Mouse (Mus musculus) CH12.LX (cell line): ENCODE results near the gene Kif5c. TPM values are rescaled to one million over a fixed set of nuclear protein-coding genes. Genes with fewer than 3 reads are reported as not detected.

Experiments
- DNase-seq: peaks from one replicate; pipeline ENCODE4 v3.0.0-alpha.2; 2013; ENCODE audit errors: extremely low read depth
- H3K27ac ChIP-seq: 2 replicates; pipeline ENCODE4 v1.5.1; 2012; ENCODE audit warnings: low read depth, mild to moderate bottlenecking, control low read depth, moderate library complexity; ENCODE audit not compliant: insufficient read depth
- H3K27me3 ChIP-seq: replicated peaks from 2 replicates; pipeline ENCODE3; 2012; ENCODE audit warnings: inconsistent platforms
- H3K36me3 ChIP-seq, 2 experiments: replicated peaks in 1 of 2; 2 replicates each; pipeline versions ENCODE3 to v1.6.1; 2012; ENCODE audit warnings: inconsistent platforms in 1 of 2, low read length in 1 of 2, mild to moderate bottlenecking in 1 of 2, mixed read lengths in 1 of 2, moderate library complexity in 1 of 2; ENCODE audit not compliant: control insufficient read depth in 1 of 2, insufficient read depth in 1 of 2
- H3K4me1 ChIP-seq, 2 experiments: 2 replicates each; pipeline ENCODE4 v1.6.1; 2012; ENCODE audit warnings: inconsistent platforms in 1 of 2, moderate library complexity in 1 of 2; ENCODE audit not compliant: insufficient read depth in 2 of 2, control insufficient read depth in 1 of 2
- H3K4me2 ChIP-seq: 2 replicates; pipeline ENCODE4 v1.6.1; 2012; ENCODE audit warnings: low read depth, mild to moderate bottlenecking, control low read depth; ENCODE audit not compliant: poor library complexity, insufficient read depth, severe bottlenecking
- H3K4me3 ChIP-seq, 3 experiments: fragments of 150-350 bp in 1 of 3; sonication (generic) in 1 of 3; replicated peaks in 1 of 3; 2 replicates each; pipeline versions ENCODE3 to v1.5.1; 2011 to 2012; ENCODE audit warnings: low read depth in 2 of 3, low read length in 2 of 3, mild to moderate bottlenecking in 2 of 3, moderate library complexity in 2 of 3, control low read depth in 1 of 3, improper control_type of control experiment in 1 of 3, inconsistent platforms in 1 of 3, mixed read lengths in 1 of 3; ENCODE audit not compliant: poor library complexity in 1 of 3
- H3K79me2 ChIP-seq: replicated peaks from 2 replicates; pipeline ENCODE4 v1.6.1; 2012; ENCODE audit warnings: mild to moderate bottlenecking, moderate library complexity; ENCODE audit not compliant: control insufficient read depth, poor library complexity, insufficient read depth, severe bottlenecking; ENCODE audit errors: extremely low read depth
- H3K9ac ChIP-seq: 2 replicates; pipeline ENCODE4 v1.6.1; 2012; ENCODE audit warnings: low read depth, mild to moderate bottlenecking, control low read depth, moderate library complexity; ENCODE audit not compliant: insufficient read depth
- H3K9me3 ChIP-seq: replicated peaks from 2 replicates; pipeline ENCODE3; 2012; ENCODE audit warnings: low read length, inconsistent platforms, mixed read lengths
- CHD2 ChIP-seq: IDR thresholded peaks from 2 replicates; pipeline ENCODE4 v1.6.1; 2011; ENCODE audit warnings: low read length, improper control_type of control experiment
- CTCF ChIP-seq, 2 experiments: IDR thresholded peaks in 1 of 2; conservative IDR thresholded peaks in 1 of 2; 2 replicates each; pipeline ENCODE4 v1.5.1; 2011 to 2012; ENCODE audit warnings: low read depth in 2 of 2, low read length in 2 of 2, improper control_type of control experiment in 1 of 2, inconsistent platforms in 1 of 2, mild to moderate bottlenecking in 1 of 2, moderate library complexity in 1 of 2
- GABPA ChIP-seq: IDR thresholded peaks from 2 replicates; pipeline ENCODE4 v1.6.1; 2012; ENCODE audit warnings: low read depth, low read length, improper control_type of control experiment, inconsistent platforms; ENCODE audit not compliant: insufficient replicate concordance
- HCFC1 ChIP-seq: IDR thresholded peaks from 2 replicates; pipeline ENCODE4 v1.6.1; 2012; ENCODE audit warnings: low read depth, mild to moderate bottlenecking, inconsistent platforms, low read length, improper control_type of control experiment
- IRF4 ChIP-seq: IDR thresholded peaks from 2 replicates; pipeline ENCODE4 v1.6.1; 2014; ENCODE audit warnings: low read depth, mild to moderate bottlenecking, inconsistent platforms, low read length, improper control_type of control experiment
- JUN ChIP-seq: IDR thresholded peaks from 2 replicates; pipeline ENCODE4 v1.6.1; 2011; ENCODE audit warnings: low read depth, mild to moderate bottlenecking, low read length, improper control_type of control experiment, moderate library complexity; ENCODE audit not compliant: insufficient read depth
- MYC ChIP-seq: IDR thresholded peaks from 2 replicates; pipeline ENCODE4 v1.6.1; 2011; ENCODE audit warnings: low read depth, mild to moderate bottlenecking, improper control_type of control experiment, low read length
- NELFE ChIP-seq: IDR thresholded peaks from 2 replicates; pipeline ENCODE4 v1.6.1; 2011; ENCODE audit warnings: low read depth, low read length, improper control_type of control experiment
- NRF1 ChIP-seq: IDR thresholded peaks from 2 replicates; pipeline ENCODE4 v1.6.1; 2014; ENCODE audit warnings: low read depth, mild to moderate bottlenecking, inconsistent platforms, low read length, improper control_type of control experiment, moderate library complexity
- RAD21 ChIP-seq: IDR thresholded peaks from 2 replicates; pipeline ENCODE4 v1.6.1; 2011; ENCODE audit warnings: low read depth, mild to moderate bottlenecking, low read length, improper control_type of control experiment, moderate library complexity
- RCOR1 ChIP-seq: conservative IDR thresholded peaks from 2 replicates; pipeline ENCODE4 v1.6.1; 2012; ENCODE audit warnings: low read depth, mild to moderate bottlenecking, inconsistent platforms, low read length, improper control_type of control experiment
- SIN3A ChIP-seq: IDR thresholded peaks from 2 replicates; pipeline ENCODE4 v1.6.1; 2012; ENCODE audit warnings: low read length, improper control_type of control experiment, inconsistent platforms
- TBP ChIP-seq: conservative IDR thresholded peaks from 2 replicates; pipeline ENCODE4 v1.6.1; 2011; ENCODE audit warnings: low read depth, low read length, improper control_type of control experiment
- TCF12 ChIP-seq: IDR thresholded peaks from 2 replicates; pipeline ENCODE4 v1.6.1; 2014; ENCODE audit warnings: low read depth, mild to moderate bottlenecking, inconsistent platforms, low read length, improper control_type of control experiment
- USF2 ChIP-seq: conservative IDR thresholded peaks from 2 replicates; pipeline ENCODE4 v1.6.1; 2011; ENCODE audit warnings: low read depth, low read length, improper control_type of control experiment
- ZC3H11A ChIP-seq: IDR thresholded peaks from 2 replicates; pipeline ENCODE4 v1.6.1; 2012; ENCODE audit warnings: low read depth, mild to moderate bottlenecking, inconsistent platforms, low read length, improper control_type of control experiment
- ZKSCAN1 ChIP-seq: IDR thresholded peaks from 2 replicates; pipeline ENCODE4 v1.6.1; 2012; ENCODE audit warnings: low read depth, inconsistent platforms, low read length, improper control_type of control experiment, borderline replicate concordance
- ZMIZ1 ChIP-seq: IDR thresholded peaks from 2 replicates; pipeline ENCODE4 v1.6.1; 2012; ENCODE audit warnings: low read depth, mild to moderate bottlenecking, inconsistent platforms, low read length, improper control_type of control experiment
- ZNF384 ChIP-seq: IDR thresholded peaks from 2 replicates; pipeline ENCODE4 v1.6.1; 2012; ENCODE audit warnings: low read depth, low read length, improper control_type of control experiment, inconsistent platforms
- dilution Hi-C: fragments of 300-500 bp; cut with MboI; formaldehyde crosslinking; loops from 2 replicates; pipeline ENCODE4 v1.14.3; 2020; ENCODE audit warnings: low sequenced_read_pairs; ENCODE audit not compliant: extremely low pct_unique_long_range_greater_than_20kb, extremely low pct_ligation_motif_present
- in situ Hi-C: fragments of 300-500 bp; cut with MboI; formaldehyde crosslinking; loops from 3 replicates; pipeline ENCODE4 v1.14.3; 2019; ENCODE audit warnings: low sequenced_read_pairs, low pct_ligation_motif_present, low pct_unique_long_range_greater_than_20kb, mixed read lengths
- polyA plus RNA-seq: library from polyadenylated mRNA; unstranded; fragments of >175 nt; gene quantifications from 2 replicates; pipeline ENCODE4 v1.2.1, GENCODE M21; 2012; ENCODE audit warnings: low read depth; ENCODE audit not compliant: insufficient read length
- total RNA-seq, 2 experiments: library from RNA; depleted of rRNA; stranded (reverse); fragments of 300-350 nt in 1 of 2; fragments of >200 nt in 1 of 2; gene quantifications; 2 replicates each; pipeline ENCODE4 v1.2.3; 2012 to 2014

Gene Kif5c
- total and polyA plus RNA-seq, 3 experiments = 3.0 to 3.5 (median 3.1) TPM

DNA sequence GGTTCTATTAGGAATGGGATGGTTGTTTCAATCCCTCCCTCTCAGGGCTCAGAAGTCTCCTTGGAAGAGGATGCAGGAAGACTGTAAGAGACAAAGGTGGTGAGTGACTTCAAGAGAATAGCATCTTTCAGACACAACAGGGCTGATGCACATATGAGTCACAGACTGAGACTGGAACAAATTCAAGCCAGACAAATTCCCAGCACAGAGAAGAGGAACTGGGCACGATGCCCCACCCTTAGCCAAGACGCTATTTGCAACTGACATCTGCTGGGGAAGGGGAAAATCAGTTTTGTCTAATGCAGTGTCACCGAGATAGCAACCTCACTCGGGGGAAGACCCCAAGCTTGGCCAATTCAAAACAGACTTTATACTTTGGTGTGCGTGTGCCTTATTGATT, 9.5 kb upstream of the Kif5c start:
- H3K27ac ChIP-seq = no peak overlapping the region
- H3K4me3 ChIP-seq = no peak overlapping the region
- no peaks in the 10 kb centered on the region for H3K27me3 ChIP-seq
- peaks cover 3% of the 10 kb centered on the region for H3K9me3 ChIP-seq
- no peaks in the 10 kb centered on the region for H3K79me2 ChIP-seq
- H3K4me2 ChIP-seq = peak overlapping the region; percentile 3; the same call in 1 of the 2 replicates
- dilution Hi-C loops = no loop called here
- H3K9ac ChIP-seq = no peak overlapping the region
- peaks cover 7 to 17% of the 10 kb centered on the region in 2 experiments; a peak in 3 of 4 replicates for H3K4me1 ChIP-seq
- no peaks in the 10 kb centered on the region for H3K36me3 ChIP-seq
- DNase-seq = peak; percentile 57
- TF ChIP-seq IRF4 (peak; percentile 61), ZC3H11A (no peak)
- in situ Hi-C loops = no loop called here

DNA sequence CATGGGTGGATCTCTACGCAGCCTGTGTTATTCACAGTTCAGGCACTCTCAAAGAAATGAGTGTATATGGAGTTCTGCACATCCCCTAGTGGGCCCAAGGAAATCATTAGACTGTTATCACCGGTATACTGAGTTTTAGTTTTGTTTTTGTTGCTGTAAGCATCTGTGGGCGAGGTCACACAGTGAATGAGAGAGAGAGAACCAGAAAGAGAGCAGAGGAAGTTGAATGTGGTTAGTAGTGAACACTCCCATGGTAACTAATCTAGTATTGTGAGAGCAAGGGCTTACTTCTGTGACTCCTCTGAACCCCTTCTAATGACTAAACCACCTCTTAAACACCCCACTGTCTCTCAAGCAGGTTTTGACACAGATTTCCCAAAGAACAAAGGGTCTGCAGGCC, 2.3 kb upstream of the Kif5c start:
- DNase-seq = no peak
- Histone ChIP-seq H3K27ac (no peak overlapping the region), H3K4me3 (no peak overlapping the region), H3K79me2 (no peaks in the 10 kb centered on the region), H3K9ac (no peak overlapping the region), H3K4me1 (peaks cover 4% of the 10 kb centered on the region in 2 experiments; a peak in 2 of 4 replicates), H3K9me3 (peaks cover 3% of the 10 kb centered on the region), H3K4me2 (no peak overlapping the region), H3K36me3 (no peaks in the 10 kb centered on the region), H3K27me3 (no peaks in the 10 kb centered on the region)
- dilution Hi-C loops = no loop called here
- no peak for TF ChIP-seq HCFC1
- TF ChIP-seq SIN3A = no peak
- TF ChIP-seq MYC = no peak
- no peak for TF ChIP-seq ZNF384
- no peak for TF ChIP-seq CHD2
- no peak for TF ChIP-seq CTCF (conservative IDR thresholded peaks at IDR 0.05 in 1 of 2, IDR thresholded peaks at IDR 0.05 in 1 of 2; ENCODE audit: low read depth in 2 of 2, low read length in 2 of 2)
- in situ Hi-C loops = no loop called here

DNA sequence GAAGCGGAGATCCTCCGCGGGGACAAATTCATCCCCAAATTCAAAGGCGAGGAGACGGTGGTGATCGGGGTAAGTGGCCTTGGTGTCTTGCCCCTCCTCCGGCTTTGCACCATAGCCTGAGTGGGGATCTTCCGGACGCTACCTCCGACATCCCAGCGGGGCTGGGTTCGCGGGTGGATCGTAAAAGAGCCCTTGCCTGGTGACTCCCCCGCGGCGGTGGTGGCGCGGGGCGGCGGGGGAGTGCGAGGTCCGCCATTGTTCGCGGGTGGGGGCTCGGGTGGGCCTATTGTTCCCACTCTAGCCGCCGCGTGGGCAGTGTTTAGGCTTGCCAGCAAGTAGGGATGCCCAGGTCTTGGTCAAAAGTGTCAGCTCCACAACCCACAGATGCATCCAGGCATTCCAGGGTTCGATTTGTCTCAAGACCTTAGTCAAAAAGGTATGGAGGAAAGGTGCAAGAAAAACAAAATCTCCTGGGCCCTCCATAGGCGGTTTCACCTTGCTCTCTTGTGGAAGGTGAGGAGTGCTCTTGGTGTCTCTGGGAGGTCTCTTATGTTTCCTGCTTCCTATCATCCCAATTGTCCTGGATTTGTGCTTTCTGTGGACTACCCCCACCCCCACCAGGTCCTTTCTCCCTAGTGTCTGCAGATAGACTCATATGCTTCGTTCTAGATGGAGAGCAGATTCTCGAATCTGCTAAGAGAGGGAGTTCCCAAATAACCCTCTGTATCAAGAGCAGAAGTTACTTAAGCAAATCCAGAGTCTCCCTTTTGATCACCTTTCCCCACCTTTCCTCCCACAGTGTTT, 823 bp downstream of the Kif5c start:
- H3K9me3 ChIP-seq = peaks cover 3% of the 10 kb centered on the region
- no peak for DNase-seq
- in situ Hi-C loops (no loop called here), dilution Hi-C loops (no loop called here)
- H3K4me1 ChIP-seq = peaks cover 4% of the 10 kb centered on the region in 2 experiments; a peak in 2 of 4 replicates
- no peaks in the 10 kb centered on the region for H3K36me3 ChIP-seq
- TF ChIP-seq ZMIZ1 (no peak), ZKSCAN1 (no peak), JUN (no peak), CHD2 (no peak), USF2 (no peak), CTCF (conservative IDR thresholded peaks at IDR 0.05 in 1 of 2, IDR thresholded peaks at IDR 0.05 in 1 of 2; ENCODE audit: low read depth in 2 of 2, low read length in 2 of 2) (no peak), RCOR1 (no peak), ZNF384 (no peak), RAD21 (no peak), NRF1 (no peak), TCF12 (no peak), GABPA (no peak), TBP (no peak), ZC3H11A (no peak), NELFE (no peak)
- H3K9ac ChIP-seq = no peak overlapping the region
- no peak overlapping the region for H3K4me3 ChIP-seq
- H3K27me3 ChIP-seq = no peaks in the 10 kb centered on the region
- no peak overlapping the region for H3K4me2 ChIP-seq
- no peak overlapping the region for H3K27ac ChIP-seq
- no peaks in the 10 kb centered on the region for H3K79me2 ChIP-seq
